Mouse (Mus musculus) layer of hippocampus, adult 2 months (tissue): ENCODE data around the gene Atf6b. TPM values are rescaled to one million over a fixed set of nuclear protein-coding genes. Genes with fewer than 3 reads are reported as not detected.

Experiments
- DNase-seq, 2 experiments: peaks; one replicate each; pipeline ENCODE4 v3.0.0; 2022; ENCODE audit warnings: low spot score in 2 of 2
- H3K27ac ChIP-seq: fragments of 200-600 bp; 2 replicates; pipeline ENCODE4 v1.8.1; 2022
- H3K4me3 ChIP-seq: fragments of 200-600 bp; 2 replicates; pipeline ENCODE4 v1.8.1; 2022; ENCODE audit warnings: mild to moderate bottlenecking
- CTCF ChIP-seq: fragments of 200-600 bp; conservative IDR thresholded peaks from 2 replicates; pipeline ENCODE4 v1.8.1; 2022; ENCODE audit warnings: antibody characterized with exemption, mild to moderate bottlenecking, moderate library complexity
- total RNA-seq, 2 experiments: library from RNA; stranded (reverse); gene quantifications; 2 replicates each; pipeline ENCODE4 v1.2.3; 2021

Atf6b gene
- total RNA-seq, 2 experiments from 2014 or later = 92.0 to 93.2 TPM

DNA sequence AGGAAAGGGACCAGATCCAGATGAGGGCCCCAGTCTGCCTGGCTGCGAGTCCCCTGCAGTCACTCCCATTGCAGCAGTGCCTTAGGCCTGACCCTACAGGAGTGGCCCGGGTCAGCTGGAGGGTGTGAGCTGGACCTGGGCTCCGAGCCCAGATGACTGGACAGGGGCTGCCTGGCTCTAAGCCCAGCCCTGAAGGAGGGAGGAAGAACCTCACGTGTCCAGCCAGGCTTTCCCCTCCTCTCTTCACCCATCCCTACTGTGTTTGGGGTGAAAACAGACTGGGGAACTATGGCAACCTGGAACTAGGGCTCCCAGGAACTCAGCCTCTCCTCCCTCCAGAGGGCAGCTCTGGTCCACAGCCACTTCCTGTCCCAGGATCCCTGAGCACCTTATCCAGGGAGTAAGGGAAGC lies 8.6 kb downstream of the Atf6b start:
- peak; percentile 55 for TF ChIP-seq CTCF
- Histone ChIP-seq H3K27ac (peak overlapping the region; percentile 83), H3K4me3 (no peak overlapping the region)
- DNase-seq = peak in 1 of 2 experiments; percentile 68

GRCm38 (mm10) chr17:34656666-34657065 lies 9.7 kb downstream of the Atf6b start:
- no peak for DNase-seq
- no peak for TF ChIP-seq CTCF
- peak overlapping the region; percentile 83 for H3K27ac ChIP-seq
- H3K4me3 ChIP-seq = no peak overlapping the region

- Histone ChIP-seq H3K4me3 (no peak overlapping the region), H3K27ac (no peak overlapping the region)
- TF ChIP-seq CTCF = no peak
- no peak for DNase-seq
Observed at GRCm38 (mm10) chr17:34657271-34657670, 10.3 kb downstream of the Atf6b start.

DNA sequence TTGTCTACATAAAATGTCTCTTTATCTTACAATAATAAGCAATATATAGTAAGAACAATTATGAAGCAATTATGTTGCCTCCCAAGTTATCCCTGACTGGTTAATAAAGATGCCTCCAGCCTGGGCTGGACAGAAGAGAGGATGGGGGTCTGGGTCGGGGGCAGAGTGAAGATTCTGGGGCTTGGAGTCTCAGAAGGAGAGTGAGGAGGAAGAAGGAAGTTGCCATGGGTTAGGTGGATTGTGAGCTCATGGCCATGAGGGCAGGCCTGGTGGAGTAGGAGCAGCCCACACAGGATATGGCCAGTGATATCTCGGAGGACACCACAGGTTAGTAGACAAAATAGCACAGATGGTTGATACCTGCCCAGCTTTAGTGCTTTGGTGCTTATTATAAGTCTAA lies 11.2 kb downstream of the Atf6b start:
- no peak for TF ChIP-seq CTCF
- DNase-seq = no peak
- Histone ChIP-seq H3K4me3 (no peak overlapping the region), H3K27ac (no peak overlapping the region)

DNA sequence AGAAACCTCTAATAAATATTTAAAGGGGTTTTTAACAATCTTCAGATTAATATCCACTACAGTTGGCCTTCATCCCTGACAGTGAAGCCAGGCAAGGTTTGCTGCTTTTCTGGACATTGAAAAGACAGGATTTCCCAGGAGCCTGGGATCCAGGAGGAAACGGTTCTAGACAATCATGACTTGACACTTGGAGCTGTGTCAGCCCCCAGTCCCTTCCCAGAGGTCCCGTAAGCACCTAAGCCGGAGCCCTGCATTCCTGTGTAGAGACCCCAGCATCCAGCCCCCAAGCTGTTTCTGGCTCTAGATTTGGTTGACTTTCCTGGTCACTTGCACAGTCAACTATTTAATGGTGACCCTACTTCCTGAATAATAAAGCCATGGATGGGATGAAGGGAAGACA lies 11.6 kb downstream of the Atf6b start:
- no peak for TF ChIP-seq CTCF
- Histone ChIP-seq H3K27ac (no peak overlapping the region), H3K4me3 (no peak overlapping the region)
- DNase-seq = no peak

GRCm38 (mm10) chr17:34659181-34659896 lies 12.4 kb downstream of the Atf6b start:
- H3K4me3 ChIP-seq = no peak overlapping the region
- peak overlapping the region; percentile 28; the same call in 1 of the 2 replicates for H3K27ac ChIP-seq
- no peak for TF ChIP-seq CTCF
- no peak for DNase-seq

GRCm38 (mm10) chr17:34659897-34660214 lies 12.9 kb downstream of the Atf6b start:
- H3K4me3 ChIP-seq = no peak overlapping the region
- TF ChIP-seq CTCF = no peak
- DNase-seq = no peak

GRCm38 (mm10) chr17:34660259-34660820 lies 13.4 kb downstream of the Atf6b start:
- DNase-seq = no peak
- Histone ChIP-seq H3K27ac (peak overlapping the region; percentile 76), H3K4me3 (peak overlapping the region; percentile 14)
- TF ChIP-seq CTCF = no peak

More at GRCm38 (mm10) chr17:34659897-34660214, 12.9 kb downstream of the Atf6b start:
- H3K27ac ChIP-seq = peak overlapping the region; percentile 28; the same call in 1 of the 2 replicates

DNA sequence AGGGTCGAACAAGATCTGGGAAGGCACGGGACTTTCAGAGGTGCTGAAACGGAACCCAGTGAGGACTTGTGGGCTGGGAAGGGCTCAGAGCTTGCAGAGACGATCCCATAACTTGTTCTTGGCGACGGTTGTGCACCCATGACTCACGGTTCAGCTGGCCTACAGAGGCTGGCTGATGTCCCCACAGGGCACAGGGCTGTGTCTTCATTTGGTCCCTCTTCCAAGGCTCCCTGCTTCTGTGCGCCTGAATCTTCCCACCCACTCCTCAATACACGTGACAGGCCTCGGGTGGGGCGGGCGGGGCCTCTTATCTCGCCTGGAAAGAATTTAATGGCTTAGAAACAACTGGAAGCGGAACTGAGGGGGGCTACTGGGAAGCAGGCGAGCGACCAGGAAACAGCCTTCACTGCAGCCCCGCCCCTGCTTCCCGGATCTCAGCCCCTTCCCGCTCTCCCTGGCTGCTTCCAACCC lies 14.2 kb downstream of the Atf6b start:
- no peak for TF ChIP-seq CTCF
- H3K4me3 ChIP-seq = peak overlapping the region; percentile 14

GRCm38 (mm10) chr17:34662468-34662867 lies 15.5 kb downstream of the Atf6b start:
- DNase-seq = no peak
- H3K27ac ChIP-seq = no peak overlapping the region
- no peak overlapping the region for H3K4me3 ChIP-seq
- TF ChIP-seq CTCF = no peak

More for the DNA sequence above, 14.2 kb downstream of the Atf6b start:
- peak overlapping the region; percentile 76 for H3K27ac ChIP-seq
- no peak for DNase-seq

GRCm38 (mm10) chr17:34662978-34663377 lies 16.0 kb downstream of the Atf6b start:
- no peak for TF ChIP-seq CTCF
- DNase-seq = no peak
- H3K27ac ChIP-seq = no peak overlapping the region
- no peak overlapping the region for H3K4me3 ChIP-seq

- TF ChIP-seq CTCF = no peak
- no peak for DNase-seq
- Histone ChIP-seq H3K4me3 (no peak overlapping the region), H3K27ac (no peak overlapping the region)
Observed at GRCm38 (mm10) chr17:34663558-34663957, 16.6 kb downstream of the Atf6b start.

- TF ChIP-seq CTCF = no peak
- Histone ChIP-seq H3K27ac (no peak overlapping the region), H3K4me3 (no peak overlapping the region)
- no peak for DNase-seq
Observed at GRCm38 (mm10) chr17:34664472-34664871, 17.5 kb downstream of the Atf6b start.

- DNase-seq = no peak
- no peak for TF ChIP-seq CTCF
- H3K4me3 ChIP-seq = peak within 1 kb of the TSS; percentile 39
Observed at GRCm38 (mm10) chr17:34670235-34670634, 23.3 kb downstream of the Atf6b start, which contains the start of gene Tnxb. Tnxb (plus strand) TSS chr17:34670535.

More at GRCm38 (mm10) chr17:34670235-34670634, 23.3 kb downstream of the Atf6b start, which contains the start of gene Tnxb:
- H3K27ac ChIP-seq = no peak within 1 kb of the TSS
